Mouse (Mus musculus) midbrain, embryonic 15.5 days (tissue): ENCODE measurements at regions not wholly inside any gene's neighbourhood (a gene's known extent, or its start where the extent isn't known, plus 50 kb on each side); places are given as distances from the start of the nearest gene placed in this dataset.

Source experiments
- ATAC-seq: fragments of 200-750 bp; cut with Nextera tagmentation; replicated peaks from 2 replicates; pipeline ENCODE4 v1.8.0; 2017; ENCODE audit warnings: moderate TSS enrichment
- H3K27ac ChIP-seq: fragments of 300-500 bp; sonication (generic); 2 replicates; pipeline ENCODE4 v1.5.1; 2015; ENCODE audit warnings: mild to moderate bottlenecking, inconsistent platforms
- H3K27me3 ChIP-seq: fragments of 300-500 bp; sonication (generic); replicated peaks from 2 replicates; pipeline ENCODE4 v1.6.1; 2015; ENCODE audit warnings: inconsistent platforms
- H3K36me3 ChIP-seq: fragments of 300-500 bp; sonication (generic); replicated peaks from 2 replicates; pipeline ENCODE4 v1.6.1; 2015; ENCODE audit warnings: inconsistent platforms
- H3K4me1 ChIP-seq: fragments of 300-500 bp; sonication (generic); 2 replicates; pipeline ENCODE4 v1.6.1; 2015; ENCODE audit warnings: inconsistent platforms
- H3K4me2 ChIP-seq: fragments of 300-500 bp; sonication (generic); 2 replicates; pipeline ENCODE4 v1.6.1; 2015; ENCODE audit warnings: inconsistent platforms, mild to moderate bottlenecking, moderate library complexity
- H3K4me3 ChIP-seq: fragments of 300-500 bp; sonication (generic); 2 replicates; pipeline ENCODE4 v1.5.1; 2015; ENCODE audit warnings: mild to moderate bottlenecking, inconsistent platforms
- H3K9ac ChIP-seq: fragments of 300-500 bp; sonication (generic); 2 replicates; pipeline ENCODE4 v1.6.1; 2015; ENCODE audit warnings: mild to moderate bottlenecking, inconsistent platforms
- H3K9me3 ChIP-seq: fragments of 300-500 bp; sonication (generic); 2 replicates; pipeline ENCODE4 v1.6.1; 2016; ENCODE audit warnings: inconsistent platforms
- WGBS: fragments of 180-500 bp; shearing (Covaris S2); methylation state at CpG from one replicate; pipeline ENCODE4 v1.1.7; 2015; ENCODE audit warnings: mixed read lengths; 5-methylcytosine and 5-hydroxymethylcytosine counted together

- H3K4me1 ChIP-seq = 0 out of 2 replicates have a peak, but pooled peaks cover 2% of the 10 kb centered on the region
- WGBS = 86% methylated on average over 10 of the region's 10 CpGs
- ATAC-seq = no peak
- H3K27me3 ChIP-seq = no peaks in the 10 kb centered on the region
- no peak overlapping the region for H3K9ac ChIP-seq
- H3K4me3 ChIP-seq = no peak overlapping the region
- H3K9me3 ChIP-seq = no peaks in the 10 kb centered on the region
- H3K36me3 ChIP-seq = no peaks in the 10 kb centered on the region
- H3K27ac ChIP-seq = no peak overlapping the region
- H3K4me2 ChIP-seq = no peak overlapping the region
These were observed 246.6 kb downstream of the Cdh26 start for GRCm38 (mm10) chr2:178676970-178677369.

- H3K9me3 ChIP-seq = no peaks in the 10 kb centered on the region
- no peak for ATAC-seq
- H3K27me3 ChIP-seq = no peaks in the 10 kb centered on the region
- no peak overlapping the region for H3K4me2 ChIP-seq
- H3K9ac ChIP-seq = no peak overlapping the region
- H3K4me3 ChIP-seq = no peak overlapping the region
- WGBS = 65% methylated on average over 3 of the region's 3 CpGs
- 0 out of 2 replicates have a peak, but pooled peaks cover 5% of the 10 kb centered on the region for H3K4me1 ChIP-seq
- no peak overlapping the region for H3K27ac ChIP-seq
- H3K36me3 ChIP-seq = no peaks in the 10 kb centered on the region
These were observed 250.0 kb downstream of the Cdh26 start for GRCm38 (mm10) chr2:178680368-178680767.

GRCm38 (mm10) chr2:178684026-178684958 lies 254.0 kb downstream of the Cdh26 start:
- no peaks in the 10 kb centered on the region for H3K9me3 ChIP-seq
- H3K4me3 ChIP-seq = no peak overlapping the region
- no peak overlapping the region for H3K27ac ChIP-seq
- H3K36me3 ChIP-seq = no peaks in the 10 kb centered on the region
- 64% methylated on average over 9 of the region's 9 CpGs for WGBS
- H3K4me1 ChIP-seq = peaks cover 13% of the 10 kb centered on the region; the same call in 1 of the 2 replicates
- no peak overlapping the region for H3K9ac ChIP-seq
- H3K4me2 ChIP-seq = no peak overlapping the region
- H3K27me3 ChIP-seq = no peaks in the 10 kb centered on the region
- ATAC-seq = no peak

- H3K9ac ChIP-seq = no peak overlapping the region
- WGBS = 91% methylated on average over 5 of the region's 5 CpGs
- ATAC-seq = no peak
- no peak overlapping the region for H3K27ac ChIP-seq
- no peak overlapping the region for H3K4me2 ChIP-seq
- peaks cover 10% of the 10 kb centered on the region; the same call in 1 of the 2 replicates for H3K4me1 ChIP-seq
- no peaks in the 10 kb centered on the region for H3K9me3 ChIP-seq
- H3K27me3 ChIP-seq = no peaks in the 10 kb centered on the region
- H3K36me3 ChIP-seq = no peaks in the 10 kb centered on the region
- no peak overlapping the region for H3K4me3 ChIP-seq
These were observed 254.9 kb downstream of the Cdh26 start for GRCm38 (mm10) chr2:178685211-178685610.

GRCm38 (mm10) chr2:178686167-178686601 lies 255.9 kb downstream of the Cdh26 start:
- H3K27me3 ChIP-seq = no peaks in the 10 kb centered on the region
- no peak overlapping the region for H3K9ac ChIP-seq
- no peak overlapping the region for H3K27ac ChIP-seq
- no peak overlapping the region for H3K4me2 ChIP-seq
- H3K9me3 ChIP-seq = no peaks in the 10 kb centered on the region
- H3K4me1 ChIP-seq = peaks cover 10% of the 10 kb centered on the region; the same call in 1 of the 2 replicates
- no peak for ATAC-seq
- WGBS = 37% methylated on average over 7 of the region's 7 CpGs
- no peak overlapping the region for H3K4me3 ChIP-seq
- no peaks in the 10 kb centered on the region for H3K36me3 ChIP-seq

GRCm38 (mm10) chr2:178688586-178688985 lies 258.3 kb downstream of the Cdh26 start:
- Histone ChIP-seq H3K4me3 (no peak overlapping the region), H3K27me3 (no peaks in the 10 kb centered on the region), H3K27ac (no peak overlapping the region), H3K4me1 (peaks cover 7% of the 10 kb centered on the region; the same call in 1 of the 2 replicates), H3K9ac (no peak overlapping the region), H3K9me3 (no peaks in the 10 kb centered on the region), H3K4me2 (no peak overlapping the region), H3K36me3 (no peaks in the 10 kb centered on the region)
- ATAC-seq = no peak
- whole genome bisulfite sequencing = 78% methylated on average over 6 of the region's 6 CpGs

- no peak overlapping the region for H3K4me2 ChIP-seq
- H3K27me3 ChIP-seq = no peaks in the 10 kb centered on the region
- ATAC-seq = no peak
- no peak overlapping the region for H3K9ac ChIP-seq
- H3K4me1 ChIP-seq = peaks cover 5% of the 10 kb centered on the region; the same call in 1 of the 2 replicates
- H3K27ac ChIP-seq = no peak overlapping the region
- no peak overlapping the region for H3K4me3 ChIP-seq
- no peaks in the 10 kb centered on the region for H3K36me3 ChIP-seq
- no peaks in the 10 kb centered on the region for H3K9me3 ChIP-seq
- WGBS = 70% methylated on average over 13 of the region's 13 CpGs
These were observed 261.0 kb downstream of the Cdh26 start for GRCm38 (mm10) chr2:178691190-178691864.

- Histone ChIP-seq H3K4me2 (no peak overlapping the region), H3K9ac (no peak overlapping the region), H3K9me3 (no peaks in the 10 kb centered on the region), H3K4me1 (0 out of 2 replicates have a peak, but pooled peaks cover 1% of the 10 kb centered on the region), H3K27me3 (no peaks in the 10 kb centered on the region), H3K4me3 (no peak overlapping the region), H3K27ac (no peak overlapping the region), H3K36me3 (no peaks in the 10 kb centered on the region)
- WGBS = 80% methylated on average over 4 of the region's 4 CpGs
- ATAC-seq = no peak
These were observed 261.5 kb downstream of the Cdh26 start for GRCm38 (mm10) chr2:178691865-178692228.

- Histone ChIP-seq H3K9me3 (no peaks in the 10 kb centered on the region), H3K27ac (no peak overlapping the region), H3K9ac (no peak overlapping the region), H3K4me3 (no peak overlapping the region), H3K4me2 (no peak overlapping the region), H3K27me3 (no peaks in the 10 kb centered on the region), H3K36me3 (no peaks in the 10 kb centered on the region), H3K4me1 (no peaks in the 10 kb centered on the region)
- WGBS = 74% methylated on average over 3 of the region's 3 CpGs
- no peak for ATAC-seq
These were observed 261.9 kb downstream of the Cdh26 start for GRCm38 (mm10) chr2:178692231-178692630.

- H3K4me3 ChIP-seq = no peak overlapping the region
- no peak overlapping the region for H3K4me2 ChIP-seq
- 56% methylated on average over 13 of the region's 13 CpGs for WGBS
- H3K27me3 ChIP-seq = no peaks in the 10 kb centered on the region
- no peaks in the 10 kb centered on the region for H3K9me3 ChIP-seq
- no peak overlapping the region for H3K9ac ChIP-seq
- ATAC-seq = peak; percentile 63; the same call in 1 of the 2 replicates
- no peaks in the 10 kb centered on the region for H3K36me3 ChIP-seq
- H3K4me1 ChIP-seq = no peaks in the 10 kb centered on the region
- peak overlapping the region; percentile 10; the same call in 1 of the 2 replicates for H3K27ac ChIP-seq
These were observed 268.3 kb downstream of the Cdh26 start for GRCm38 (mm10) chr2:178698648-178699047.

GRCm38 (mm10) chr2:178700825-178701224 lies 270.5 kb downstream of the Cdh26 start:
- no peaks in the 10 kb centered on the region for H3K4me1 ChIP-seq
- no peak overlapping the region for H3K4me3 ChIP-seq
- no peak overlapping the region for H3K4me2 ChIP-seq
- H3K9ac ChIP-seq = no peak overlapping the region
- no peaks in the 10 kb centered on the region for H3K36me3 ChIP-seq
- H3K9me3 ChIP-seq = no peaks in the 10 kb centered on the region
- no peak overlapping the region for H3K27ac ChIP-seq
- 88% methylated on average over 3 of the region's 3 CpGs for WGBS
- ATAC-seq = no peak
- no peaks in the 10 kb centered on the region for H3K27me3 ChIP-seq

GRCm38 (mm10) chr2:178704510-178704909 lies 274.2 kb downstream of the Cdh26 start:
- ATAC-seq = no peak
- H3K4me2 ChIP-seq = no peak overlapping the region
- H3K9ac ChIP-seq = no peak overlapping the region
- H3K27me3 ChIP-seq = no peaks in the 10 kb centered on the region
- no peak overlapping the region for H3K4me3 ChIP-seq
- no peaks in the 10 kb centered on the region for H3K36me3 ChIP-seq
- H3K4me1 ChIP-seq = no peaks in the 10 kb centered on the region
- H3K9me3 ChIP-seq = no peaks in the 10 kb centered on the region
- WGBS = 84% methylated on average over 3 of the region's 3 CpGs
- no peak overlapping the region for H3K27ac ChIP-seq
